Mouse (Mus musculus) forebrain, embryonic 14.5 days (tissue): ENCODE results near the gene Fam209. TPM values are rescaled to one million over a fixed set of nuclear protein-coding genes. Genes with fewer than 3 reads are reported as not detected.
A peak's percentile ranks its signal among the peaks of the same experiment; 100 is the strongest.

Source experiments
- ATAC-seq: fragments of 200-750 bp; cut with Nextera tagmentation; 2 replicates; pipeline ENCODE4 v1.8.0; 2017; ENCODE audit warnings: mild to moderate bottlenecking, moderate library complexity
- DNase-seq: peaks from one replicate; pipeline ENCODE4 v3.0.0-alpha.2; 2015; ENCODE audit warnings: low spot score
- H3K27ac ChIP-seq: fragments of 300-500 bp; sonication (generic); 2 replicates; pipeline ENCODE4 v1.5.1; 2014; ENCODE audit warnings: low read depth, mild to moderate bottlenecking, control low read depth, low read length, moderate library complexity
- H3K27me3 ChIP-seq: fragments of 300-500 bp; sonication (generic); replicated peaks from 2 replicates; pipeline ENCODE4 v1.6.1; 2014; ENCODE audit warnings: low read length, control low read depth, mixed read lengths; ENCODE audit not compliant: control insufficient read depth, insufficient read depth
- H3K36me3 ChIP-seq: fragments of 300-500 bp; sonication (generic); 2 replicates; pipeline ENCODE4 v1.6.1; 2014; ENCODE audit warnings: low read length, control low read depth; ENCODE audit not compliant: control insufficient read depth, insufficient read depth
- H3K4me1 ChIP-seq: fragments of 300-500 bp; sonication (generic); 2 replicates; pipeline ENCODE4 v1.6.1; 2014; ENCODE audit warnings: antibody characterized with exemption, low read length, control low read depth; ENCODE audit not compliant: control insufficient read depth, insufficient read depth
- H3K4me2 ChIP-seq: fragments of 300-500 bp; sonication (generic); 2 replicates; pipeline ENCODE4 v1.6.1; 2014; ENCODE audit warnings: mild to moderate bottlenecking, control low read depth, low read length
- H3K4me3 ChIP-seq: fragments of 300-500 bp; sonication (generic); 2 replicates; pipeline ENCODE4 v1.5.1; 2014; ENCODE audit warnings: low read depth, low read length, control low read depth
- H3K9ac ChIP-seq: fragments of 300-500 bp; sonication (generic); 2 replicates; pipeline ENCODE4 v1.6.1; 2014; ENCODE audit warnings: mild to moderate bottlenecking, low read length, control low read depth, moderate library complexity
- H3K9me3 ChIP-seq: fragments of 300-500 bp; sonication (generic); replicated peaks from 2 replicates; pipeline ENCODE4 v1.6.1; 2016; ENCODE audit warnings: low read length, control low read depth, mixed read lengths; ENCODE audit not compliant: control insufficient read depth
- WGBS: fragments of 180-500 bp; shearing (Covaris S2); extraction: QIAGEN DNeasy Blood & Tissue Kit; methylation state at CpG from one replicate; pipeline ENCODE4 v1.1.7; 2014; 5-methylcytosine and 5-hydroxymethylcytosine counted together
- polyA plus RNA-seq: library from polyadenylated mRNA; unstranded; fragments of >200 nt; fragmentation: Nextera tagmentation; extraction: Ambion mirVana; gene quantifications from 2 replicates; pipeline ENCODE4 v1.2.1, GENCODE M21; 2014

Fam209 gene
- polyA plus RNA-seq, 1 experiment from 2014 or later = 0.44 TPM

- peak; percentile 49; the same call in 1 of the 2 replicates for ATAC-seq
- Histone ChIP-seq H3K4me2 (no peak overlapping the region), H3K36me3 (no peaks in the 10 kb centered on the region), H3K9me3 (no peaks in the 10 kb centered on the region), H3K4me1 (no peaks in the 10 kb centered on the region), H3K9ac (no peak overlapping the region), H3K27me3 (no peaks in the 10 kb centered on the region), H3K27ac (no peak overlapping the region), H3K4me3 (no peak overlapping the region)
- DNase-seq = peak; percentile 56
- WGBS = 47% methylated on average over 12 of the region's 12 CpGs
These were observed 12.5 kb downstream of the Fam209 start for GRCm38 (mm10) chr2:172484696-172485370.

- H3K9me3 ChIP-seq = no peaks in the 10 kb centered on the region
- ATAC-seq (no peak), DNase-seq (no peak)
- no peaks in the 10 kb centered on the region for H3K36me3 ChIP-seq
- H3K27ac ChIP-seq = no peak overlapping the region
- no peak overlapping the region for H3K4me3 ChIP-seq
- H3K4me1 ChIP-seq = no peaks in the 10 kb centered on the region
- H3K4me2 ChIP-seq = no peak overlapping the region
- no peaks in the 10 kb centered on the region for H3K27me3 ChIP-seq
- no peak overlapping the region for H3K9ac ChIP-seq
- WGBS = 85% methylated on average over 8 of the region's 8 CpGs
These were observed 24.5 kb downstream of the Fam209 start for GRCm38 (mm10) chr2:172496736-172497345.

GRCm38 (mm10) chr2:172498823-172499222 lies 26.5 kb downstream of the Fam209 start:
- Histone ChIP-seq H3K4me3 (no peak overlapping the region), H3K27me3 (no peaks in the 10 kb centered on the region), H3K4me1 (no peaks in the 10 kb centered on the region), H3K9ac (no peak overlapping the region), H3K4me2 (no peak overlapping the region), H3K9me3 (no peaks in the 10 kb centered on the region), H3K27ac (no peak overlapping the region), H3K36me3 (no peaks in the 10 kb centered on the region)
- no peak for DNase-seq
- 40% methylated on average over 3 of the region's 3 CpGs for WGBS
- ATAC-seq = no peak

GRCm38 (mm10) chr2:172500752-172501316 lies 28.5 kb downstream of the Fam209 start:
- no peak for ATAC-seq
- H3K4me2 ChIP-seq = no peak overlapping the region
- no peaks in the 10 kb centered on the region for H3K9me3 ChIP-seq
- H3K36me3 ChIP-seq = no peaks in the 10 kb centered on the region
- no peak overlapping the region for H3K4me3 ChIP-seq
- H3K4me1 ChIP-seq = no peaks in the 10 kb centered on the region
- H3K27ac ChIP-seq = no peak overlapping the region
- H3K27me3 ChIP-seq = no peaks in the 10 kb centered on the region
- no peak for DNase-seq
- H3K9ac ChIP-seq = no peak overlapping the region
- WGBS = 57% methylated on average over 7 of the region's 7 CpGs

- H3K4me3 ChIP-seq = no peak overlapping the region
- WGBS = 8% methylated on average over 4 of the region's 4 CpGs
- no peaks in the 10 kb centered on the region for H3K4me1 ChIP-seq
- H3K27me3 ChIP-seq = no peaks in the 10 kb centered on the region
- ATAC-seq (peak; percentile 44), DNase-seq (peak; percentile 74)
- H3K4me2 ChIP-seq = no peak overlapping the region
- H3K9me3 ChIP-seq = no peaks in the 10 kb centered on the region
- H3K36me3 ChIP-seq = no peaks in the 10 kb centered on the region
- no peak overlapping the region for H3K9ac ChIP-seq
- no peak overlapping the region for H3K27ac ChIP-seq
These were observed 29.0 kb downstream of the Fam209 start for GRCm38 (mm10) chr2:172501341-172501740.

- Histone ChIP-seq H3K4me1 (no peaks in the 10 kb centered on the region), H3K4me2 (no peak overlapping the region)
- DNase-seq = no peak
These were observed 29.8 kb downstream of the Fam209 start for GRCm38 (mm10) chr2:172502168-172502567.

GRCm38 (mm10) chr2:172506121-172506520 lies 33.8 kb downstream of the Fam209 start:
- DNase-seq = no peak
- Histone ChIP-seq H3K36me3 (no peaks in the 10 kb centered on the region), H3K4me2 (no peak overlapping the region), H3K27ac (no peak overlapping the region), H3K27me3 (no peaks in the 10 kb centered on the region), H3K9ac (no peak overlapping the region), H3K4me3 (no peak overlapping the region), H3K4me1 (no peaks in the 10 kb centered on the region), H3K9me3 (no peaks in the 10 kb centered on the region)
- ATAC-seq = no peak
- WGBS = 86% methylated on average over 7 of the region's 7 CpGs

More at GRCm38 (mm10) chr2:172502168-172502567, 29.8 kb downstream of the Fam209 start:
- no peak for ATAC-seq
- no peak overlapping the region for H3K9ac ChIP-seq
- no peaks in the 10 kb centered on the region for H3K36me3 ChIP-seq
- H3K27ac ChIP-seq = no peak overlapping the region
- H3K27me3 ChIP-seq = no peaks in the 10 kb centered on the region
- H3K9me3 ChIP-seq = no peaks in the 10 kb centered on the region
- no peak overlapping the region for H3K4me3 ChIP-seq
- WGBS = 83% methylated on average over 14 of the region's 14 CpGs

GRCm38 (mm10) chr2:172510056-172510712 lies 37.9 kb downstream of the Fam209 start:
- H3K27me3 ChIP-seq = no peaks in the 10 kb centered on the region
- H3K36me3 ChIP-seq = no peaks in the 10 kb centered on the region
- no peak overlapping the region for H3K4me2 ChIP-seq
- H3K4me3 ChIP-seq = no peak overlapping the region
- DNase-seq (no peak), ATAC-seq (no peak)
- no peaks in the 10 kb centered on the region for H3K9me3 ChIP-seq
- no peaks in the 10 kb centered on the region for H3K4me1 ChIP-seq
- no peak overlapping the region for H3K9ac ChIP-seq
- no peak overlapping the region for H3K27ac ChIP-seq
- WGBS = 90% methylated on average over 15 of the region's 15 CpGs
